Mouse (Mus musculus) kidney, embryonic 14.5 days (tissue): ENCODE data around the gene Dzank1. TPM values are rescaled to one million over a fixed set of nuclear protein-coding genes. Genes with fewer than 3 reads are reported as not detected.

ENCODE experiments used
- ATAC-seq: fragments of 200-750 bp; cut with Nextera tagmentation; 2 replicates; pipeline ENCODE4 v1.8.0; 2017; ENCODE audit warnings: moderate number of reproducible peaks, mild to moderate bottlenecking, moderate TSS enrichment, moderate library complexity; ENCODE audit not compliant: low FRiP score, low TSS enrichment
- H3K27ac ChIP-seq: fragments of 300-500 bp; sonication (generic); 2 replicates; pipeline ENCODE4 v1.5.1; 2014; ENCODE audit warnings: low read depth, mild to moderate bottlenecking, low read length, moderate library complexity, mixed read lengths
- H3K27me3 ChIP-seq: fragments of 300-500 bp; sonication (generic); 2 replicates; pipeline ENCODE4 v1.6.1; 2014; ENCODE audit warnings: mild to moderate bottlenecking, low read length; ENCODE audit not compliant: control insufficient read depth, insufficient read depth
- H3K36me3 ChIP-seq: fragments of 300-500 bp; sonication (generic); 2 replicates; pipeline ENCODE4 v1.6.1; 2014; ENCODE audit warnings: low read length, mixed read lengths; ENCODE audit not compliant: control insufficient read depth, insufficient read depth
- H3K4me1 ChIP-seq: fragments of 300-500 bp; sonication (generic); 2 replicates; pipeline ENCODE4 v1.6.1; 2014; ENCODE audit warnings: low read length, mixed read lengths; ENCODE audit not compliant: control insufficient read depth, insufficient read depth
- H3K4me2 ChIP-seq: fragments of 300-500 bp; sonication (generic); replicated peaks from 2 replicates; pipeline ENCODE4 v1.6.1; 2014; ENCODE audit warnings: low read depth, mild to moderate bottlenecking, low read length
- H3K4me3 ChIP-seq: fragments of 300-500 bp; sonication (generic); 2 replicates; pipeline ENCODE4 v1.5.1; 2014; ENCODE audit warnings: mild to moderate bottlenecking, low read length
- H3K9ac ChIP-seq: fragments of 300-500 bp; sonication (generic); 2 replicates; pipeline ENCODE4 v1.6.1; 2014; ENCODE audit warnings: low read depth, mild to moderate bottlenecking, low read length, moderate library complexity
- H3K9me3 ChIP-seq: fragments of 300-500 bp; sonication (generic); 2 replicates; pipeline ENCODE4 v1.6.1; 2016; ENCODE audit warnings: low read length; ENCODE audit not compliant: control insufficient read depth
- WGBS: fragments of 180-500 bp; shearing (Covaris S2); extraction: QIAGEN DNeasy Blood & Tissue Kit; methylation state at CpG from one replicate; pipeline ENCODE4 v1.1.7; 2014; 5-methylcytosine and 5-hydroxymethylcytosine counted together
- polyA plus RNA-seq: library from polyadenylated mRNA; unstranded; fragments of >200 nt; fragmentation: Nextera tagmentation; extraction: Ambion mirVana; gene quantifications from 2 replicates; pipeline ENCODE4 v1.2.1, GENCODE M21; 2014

Gene Dzank1
- polyA plus RNA-seq, 1 experiment from 2014 or later, result 2.2 TPM

DNA sequence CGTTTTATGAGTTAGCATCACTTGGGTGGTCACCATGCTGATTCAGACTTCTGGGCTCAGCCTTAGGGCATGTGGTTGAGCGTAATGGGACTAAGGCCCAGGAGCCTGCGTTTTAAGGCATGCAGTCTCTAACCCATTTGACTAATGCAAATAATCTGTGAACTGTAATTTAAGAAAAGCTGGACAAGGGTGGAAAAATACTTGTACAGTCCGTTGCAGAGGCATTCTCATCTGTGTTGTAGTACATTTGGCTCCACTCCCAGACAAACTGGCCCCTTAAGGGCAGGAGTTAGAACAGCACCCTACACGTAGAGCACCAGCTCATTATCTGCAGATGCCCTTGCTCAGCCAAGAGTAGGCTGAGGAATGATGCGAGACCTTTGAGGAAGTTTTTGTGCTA lies 17.4 kb upstream of the Dzank1 start:
- Histone ChIP-seq H3K4me3 (no peak overlapping the region), H3K36me3 (peaks cover 63% of the 10 kb centered on the region), H3K27me3 (no peaks in the 10 kb centered on the region), H3K4me2 (0 out of 2 replicates have a peak overlapping the region, but pooled peaks have one; percentile 8), H3K4me1 (0 out of 2 replicates have a peak, but pooled peaks cover 2% of the 10 kb centered on the region), H3K9ac (no peak overlapping the region), H3K27ac (no peak overlapping the region; the same call in 1 of the 2 replicates), H3K9me3 (no peaks in the 10 kb centered on the region)
- WGBS, result 64% methylated on average over 6 of the region's 6 CpGs
- peak; percentile 65; the same call in 1 of the 2 replicates for ATAC-seq

DNA sequence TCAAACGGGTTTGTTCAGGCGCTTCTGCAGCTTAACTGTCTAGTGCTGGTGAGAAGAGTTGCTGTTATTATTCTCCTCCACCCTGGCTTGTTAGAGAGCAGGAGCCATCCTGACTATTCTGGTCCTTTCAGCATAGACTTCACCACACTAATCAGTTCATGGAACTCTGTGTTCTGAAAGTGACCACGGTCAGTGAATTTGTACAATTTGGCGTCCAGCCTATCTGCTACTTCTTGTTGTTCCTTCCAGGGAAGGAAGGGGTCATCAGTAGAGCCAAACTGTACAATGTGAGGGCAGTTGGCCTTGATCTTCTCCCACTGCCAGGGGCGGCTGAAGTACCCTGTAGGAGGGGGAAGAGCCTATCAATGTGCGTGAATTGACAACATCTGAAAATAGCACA lies 16.5 kb upstream of the Dzank1 start:
- H3K27me3 ChIP-seq, result no peaks in the 10 kb centered on the region
- H3K4me3 ChIP-seq, result no peak overlapping the region
- ATAC-seq, result no peak
- no peak overlapping the region for H3K4me2 ChIP-seq
- no peaks in the 10 kb centered on the region for H3K9me3 ChIP-seq
- 91% methylated on average over 6 of the region's 6 CpGs for WGBS
- no peaks in the 10 kb centered on the region for H3K4me1 ChIP-seq
- no peak overlapping the region for H3K9ac ChIP-seq
- H3K36me3 ChIP-seq, result peaks cover 72% of the 10 kb centered on the region
- H3K27ac ChIP-seq, result no peak overlapping the region

DNA sequence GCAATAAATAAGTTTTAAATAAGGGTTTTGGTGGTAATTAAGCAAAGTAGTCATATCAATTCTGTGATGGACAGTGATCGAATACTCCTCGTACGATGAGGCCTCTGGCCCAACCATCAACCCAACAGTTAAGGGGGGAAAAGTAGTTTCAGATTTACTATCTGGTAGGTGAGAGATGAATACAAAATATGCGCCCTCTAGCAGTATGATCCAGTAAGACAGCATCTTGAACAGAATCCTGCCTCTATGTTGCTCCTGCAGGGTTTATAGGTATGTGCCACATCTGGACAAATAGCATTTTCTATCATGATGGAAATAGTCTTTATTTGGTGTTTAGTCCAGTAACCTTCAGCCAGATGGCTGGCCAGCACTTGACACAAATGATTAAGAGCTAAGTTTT lies 14.0 kb upstream of the Dzank1 start:
- H3K4me3 ChIP-seq, result no peak overlapping the region
- H3K9me3 ChIP-seq, result no peaks in the 10 kb centered on the region
- H3K4me1 ChIP-seq, result no peaks in the 10 kb centered on the region
- 90% methylated on average over 4 of the region's 4 CpGs for WGBS
- ATAC-seq, result no peak
- H3K27me3 ChIP-seq, result no peaks in the 10 kb centered on the region
- no peak overlapping the region for H3K4me2 ChIP-seq
- peaks cover 80% of the 10 kb centered on the region for H3K36me3 ChIP-seq
- no peak overlapping the region for H3K9ac ChIP-seq
- no peak overlapping the region for H3K27ac ChIP-seq

DNA sequence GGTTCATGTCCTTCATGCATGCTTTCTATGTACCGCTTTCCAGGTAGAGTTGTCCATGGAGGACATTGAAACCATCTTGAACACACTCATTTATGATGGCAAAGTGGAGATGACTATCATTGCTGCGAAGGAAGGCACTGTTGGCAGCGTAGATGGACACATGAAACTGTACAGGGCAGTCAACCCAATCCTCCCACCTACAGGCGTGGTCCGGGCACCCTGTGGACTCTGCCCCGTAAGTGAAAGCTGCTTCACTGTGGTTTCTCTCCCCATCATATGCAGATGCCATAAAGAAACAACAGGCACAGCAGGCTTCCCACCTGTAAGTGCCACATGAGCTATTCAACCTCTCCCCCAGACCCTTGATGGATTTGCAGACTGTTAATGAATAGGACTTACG lies 9.9 kb upstream of the Dzank1 start:
- Histone ChIP-seq H3K4me1 (no peaks in the 10 kb centered on the region), H3K27me3 (no peaks in the 10 kb centered on the region), H3K9ac (no peak overlapping the region), H3K9me3 (no peaks in the 10 kb centered on the region), H3K4me2 (no peak overlapping the region), H3K36me3 (peaks cover 93% of the 10 kb centered on the region), H3K27ac (no peak overlapping the region), H3K4me3 (no peak overlapping the region)
- WGBS, result 80% methylated on average over 7 of the region's 7 CpGs
- ATAC-seq, result no peak

DNA sequence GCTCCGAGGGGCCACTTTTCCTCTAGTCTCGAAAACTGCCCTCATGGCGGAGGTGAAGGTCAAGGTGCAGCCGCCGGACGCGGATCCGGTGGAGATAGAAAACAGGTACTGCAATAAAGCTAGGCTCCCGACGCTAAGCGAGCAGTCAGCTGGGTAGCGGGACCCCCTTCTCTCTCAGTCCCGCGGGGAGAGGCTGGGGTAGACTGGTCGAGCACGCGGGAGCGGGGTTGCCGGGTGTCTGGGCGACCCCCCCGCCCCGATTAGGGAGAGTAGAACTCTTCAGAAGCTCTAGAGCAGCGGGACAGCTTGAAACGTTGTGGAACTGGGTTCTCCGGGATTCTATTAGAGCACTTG lies 584 bp upstream of the Dzank1 start:
- ATAC-seq, result peak; percentile 59
- Histone ChIP-seq H3K27ac (peak overlapping the region; percentile 87), H3K9me3 (no peaks in the 10 kb centered on the region), H3K27me3 (no peaks in the 10 kb centered on the region), H3K9ac (peak overlapping the region; percentile 91), H3K36me3 (peaks cover 18% of the 10 kb centered on the region), H3K4me1 (peaks cover 5% of the 10 kb centered on the region; the same call in 1 of the 2 replicates), H3K4me3 (peak overlapping the region; percentile 63), H3K4me2 (peak overlapping the region; percentile 81)
- under 1% methylated on average over 25 of the region's 25 CpGs for WGBS

- Histone ChIP-seq H3K36me3 (peaks cover 6% of the 10 kb centered on the region; the same call in 1 of the 2 replicates), H3K27ac (no peak overlapping the region), H3K9me3 (no peaks in the 10 kb centered on the region), H3K4me2 (no peak overlapping the region), H3K27me3 (no peaks in the 10 kb centered on the region), H3K9ac (no peak overlapping the region), H3K4me1 (peaks cover 5% of the 10 kb centered on the region; the same call in 1 of the 2 replicates), H3K4me3 (no peak overlapping the region)
- ATAC-seq, result no peak
- WGBS, result 55% methylated on average over 10 of the region's 10 CpGs
Observed at GRCm38 (mm10) chr2:144525856-144526255, 1.4 kb downstream of the Dzank1 start.

- 73% methylated on average over 3 of the region's 3 CpGs for WGBS
- H3K9ac ChIP-seq, result no peak overlapping the region
- no peak overlapping the region for H3K4me3 ChIP-seq
- no peak overlapping the region for H3K27ac ChIP-seq
- no peak overlapping the region for H3K4me2 ChIP-seq
- no peaks in the 10 kb centered on the region for H3K9me3 ChIP-seq
- H3K36me3 ChIP-seq, result no peaks in the 10 kb centered on the region
- H3K4me1 ChIP-seq, result no peaks in the 10 kb centered on the region
- H3K27me3 ChIP-seq, result no peaks in the 10 kb centered on the region
- ATAC-seq, result no peak
Observed at GRCm38 (mm10) chr2:144519772-144520171, 7.4 kb downstream of the Dzank1 start.

DNA sequence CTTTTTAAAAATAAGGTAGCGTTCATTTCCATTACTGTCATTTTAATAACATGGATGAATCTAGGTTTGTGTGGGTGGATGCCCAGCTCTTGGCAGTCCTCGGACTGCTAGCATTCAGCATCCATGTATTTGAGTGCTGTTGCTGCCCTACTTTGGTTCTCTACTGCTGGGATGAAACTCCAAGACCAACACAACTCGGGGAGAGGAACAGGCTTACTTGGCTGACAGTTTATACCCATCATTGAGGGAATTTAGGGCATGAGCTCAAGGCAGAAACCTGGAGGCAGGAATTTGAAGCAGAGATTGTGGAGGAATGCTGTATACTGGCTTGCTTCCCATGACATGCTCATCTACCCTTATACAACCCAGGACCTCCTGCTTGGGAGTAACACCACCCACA lies 12.6 kb downstream of the Dzank1 start:
- 84% methylated on average over 3 of the region's 3 CpGs for WGBS
- Histone ChIP-seq H3K27me3 (no peaks in the 10 kb centered on the region), H3K27ac (no peak overlapping the region), H3K9ac (no peak overlapping the region), H3K9me3 (no peaks in the 10 kb centered on the region), H3K4me3 (no peak overlapping the region), H3K4me2 (no peak overlapping the region), H3K4me1 (no peaks in the 10 kb centered on the region), H3K36me3 (no peaks in the 10 kb centered on the region)
- ATAC-seq, result no peak

DNA sequence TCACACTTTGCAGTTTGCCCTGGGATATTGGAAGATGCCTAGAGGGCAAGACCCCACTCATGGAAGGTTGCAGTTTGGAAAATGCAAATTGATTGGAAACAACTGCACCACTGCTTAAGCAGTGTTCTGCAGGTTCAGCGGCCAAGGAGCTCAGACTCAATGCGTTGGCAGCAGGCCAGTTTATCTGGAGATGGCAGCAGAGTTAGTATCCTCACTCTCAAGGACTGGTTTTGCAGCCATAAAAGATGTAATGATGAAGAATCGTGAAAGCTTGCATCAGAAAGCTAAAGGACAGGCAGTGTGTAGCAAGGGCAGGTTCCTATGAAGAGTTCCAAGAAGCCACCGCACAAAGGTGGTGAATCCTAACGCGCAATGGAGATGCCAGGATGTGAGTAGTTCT lies 25.1 kb downstream of the Dzank1 start:
- Histone ChIP-seq H3K9ac (no peak overlapping the region), H3K4me3 (no peak overlapping the region), H3K27ac (no peak overlapping the region), H3K4me1 (no peaks in the 10 kb centered on the region), H3K27me3 (no peaks in the 10 kb centered on the region), H3K9me3 (no peaks in the 10 kb centered on the region), H3K36me3 (no peaks in the 10 kb centered on the region), H3K4me2 (no peak overlapping the region)
- 90% methylated on average over 6 of the region's 6 CpGs for WGBS
- no peak for ATAC-seq
